Mouse (Mus musculus) hindbrain, embryonic 12.5 days (tissue): ENCODE measurements around the gene Gm7534. TPM values are rescaled to one million over a fixed set of nuclear protein-coding genes. Genes with fewer than 3 reads are reported as not detected.
"Not testable (repeated sequence)": the region's sequence is repeated elsewhere in the genome, so short reads cannot be mapped to it uniquely, and the experiment has no call there.

Source experiments
- ATAC-seq: fragments of 200-750 bp; cut with Nextera tagmentation; 2 replicates; pipeline ENCODE4 v1.8.0; 2017; ENCODE audit warnings: moderate TSS enrichment; ENCODE audit not compliant: low FRiP score
- H3K27ac ChIP-seq: fragments of 300-500 bp; sonication (generic); 2 replicates; pipeline ENCODE4 v1.5.1; 2016; ENCODE audit warnings: mild to moderate bottlenecking
- H3K27me3 ChIP-seq: fragments of 300-500 bp; sonication (generic); 2 replicates; pipeline ENCODE4 v1.6.1; 2016; ENCODE audit warnings: mild to moderate bottlenecking
- H3K36me3 ChIP-seq: fragments of 300-500 bp; sonication (generic); 2 replicates; pipeline ENCODE4 v1.6.1; 2016; ENCODE audit warnings: mild to moderate bottlenecking
- H3K4me1 ChIP-seq: fragments of 300-500 bp; sonication (generic); 2 replicates; pipeline ENCODE4 v1.6.1; 2016
- H3K4me2 ChIP-seq: fragments of 300-500 bp; sonication (generic); replicated peaks from 2 replicates; pipeline ENCODE4 v1.6.1; 2016; ENCODE audit warnings: mild to moderate bottlenecking
- H3K4me3 ChIP-seq: fragments of 300-500 bp; sonication (generic); 2 replicates; pipeline ENCODE4 v1.5.1; 2016; ENCODE audit warnings: mild to moderate bottlenecking
- H3K9ac ChIP-seq: fragments of 300-500 bp; sonication (generic); 2 replicates; pipeline ENCODE4 v1.6.1; 2016; ENCODE audit warnings: mild to moderate bottlenecking, moderate library complexity
- H3K9me3 ChIP-seq: fragments of 300-500 bp; sonication (generic); replicated peaks from 2 replicates; pipeline ENCODE4 v1.6.1; 2016; ENCODE audit warnings: mild to moderate bottlenecking
- WGBS: fragments of 180-500 bp; shearing (Covaris S2); methylation state at CpG from one replicate; pipeline ENCODE4 v1.1.7; 2016; 5-methylcytosine and 5-hydroxymethylcytosine counted together
- polyA plus RNA-seq: library from polyadenylated mRNA; unstranded; fragments of >200 nt; fragmentation: Nextera tagmentation; extraction: Ambion mirVana; gene quantifications from 2 replicates; pipeline ENCODE4 v1.2.1, GENCODE M21; 2016

Gene Gm7534
- polyA plus RNA-seq, 1 experiment from 2014 or later: not detected

DNA sequence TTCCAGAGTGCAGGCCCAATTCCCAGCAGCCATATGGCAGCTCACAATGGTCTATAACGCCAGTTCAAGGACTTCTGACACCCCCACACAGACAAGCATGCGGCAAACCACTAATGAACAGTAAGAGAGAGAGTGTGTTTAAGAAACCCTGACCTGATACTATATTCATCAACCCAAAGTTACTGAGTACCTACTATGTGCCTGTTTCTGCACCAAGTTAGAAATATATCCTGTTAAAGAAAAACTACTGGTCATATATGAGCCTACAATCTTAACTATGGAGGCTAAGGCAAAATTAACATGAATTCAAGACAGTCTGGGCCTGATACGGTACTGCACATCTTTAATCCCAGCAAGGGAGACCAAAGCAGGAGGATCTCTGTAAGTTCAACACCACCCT lies 17.2 kb downstream of the Gm7534 start:
- ATAC-seq: no peak
- Histone ChIP-seq H3K27ac (no peak overlapping the region), H3K9ac (peak overlapping the region; percentile 83), H3K36me3 (no peaks in the 10 kb centered on the region), H3K4me2 (peak overlapping the region; percentile 69), H3K4me3 (peak overlapping the region; percentile 69), H3K4me1 (peaks cover 9% of the 10 kb centered on the region), H3K27me3 (no peaks in the 10 kb centered on the region; the same call in 1 of the 2 replicates), H3K9me3 (no peaks in the 10 kb centered on the region)
- WGBS: 83% methylated on average over 3 of the region's 3 CpGs

DNA sequence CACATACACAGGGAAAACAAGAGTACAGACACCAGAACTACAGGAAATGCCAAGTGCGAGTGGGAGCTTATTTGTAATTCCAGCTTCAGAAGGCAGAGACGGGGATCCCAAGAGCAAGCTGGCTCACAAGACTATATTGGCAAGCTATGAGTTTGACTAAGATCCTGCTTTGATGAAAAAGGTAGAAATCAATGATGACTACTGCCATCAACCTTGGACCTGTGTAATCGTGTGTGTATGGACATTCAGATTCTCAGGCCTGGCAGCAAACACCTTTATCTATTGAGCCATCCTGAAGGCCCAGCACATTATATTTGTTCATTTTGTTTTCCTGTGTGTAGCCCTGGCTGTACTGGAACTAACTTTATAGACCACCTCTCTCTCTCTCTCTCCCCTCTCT lies 19.1 kb downstream of the Gm7534 start:
- H3K9me3 ChIP-seq: no peaks in the 10 kb centered on the region
- no peak overlapping the region for H3K9ac ChIP-seq
- H3K27me3 ChIP-seq: no peaks in the 10 kb centered on the region
- H3K27ac ChIP-seq: no peak overlapping the region
- H3K4me1 ChIP-seq: peaks cover 9% of the 10 kb centered on the region
- WGBS: 90% methylated on average over 3 of the region's 3 CpGs
- no peak for ATAC-seq
- H3K4me3 ChIP-seq: no peak overlapping the region
- no peaks in the 10 kb centered on the region for H3K36me3 ChIP-seq
- no peak overlapping the region for H3K4me2 ChIP-seq

DNA sequence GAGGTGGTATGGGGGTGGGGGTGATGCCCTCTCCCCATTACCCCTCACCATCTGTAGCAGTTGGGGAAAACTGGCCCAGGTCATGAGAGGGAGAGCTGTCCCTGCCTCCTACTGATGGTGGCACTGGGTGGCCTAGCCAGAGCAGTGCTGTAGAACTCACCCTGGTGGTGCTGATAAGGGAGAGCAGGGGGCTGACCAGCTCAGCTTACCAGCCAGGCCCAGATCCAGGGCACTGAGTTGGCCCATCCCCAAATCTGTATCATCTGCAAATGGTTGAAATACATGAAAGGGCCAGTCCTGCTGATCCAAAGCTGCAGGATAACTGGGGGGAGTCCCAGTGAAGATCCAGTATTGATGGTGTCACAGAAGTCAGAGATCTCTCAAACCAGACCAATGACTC lies 21.0 kb downstream of the Gm7534 start:
- no peaks in the 10 kb centered on the region for H3K36me3 ChIP-seq
- no peak overlapping the region for H3K27ac ChIP-seq
- H3K27me3 ChIP-seq: no peaks in the 10 kb centered on the region
- H3K4me3 ChIP-seq: no peak overlapping the region
- H3K4me1 ChIP-seq: peaks cover 9% of the 10 kb centered on the region
- H3K4me2 ChIP-seq: no peak overlapping the region
- no peak for ATAC-seq
- H3K9ac ChIP-seq: no peak overlapping the region
- H3K9me3 ChIP-seq: no peaks in the 10 kb centered on the region

DNA sequence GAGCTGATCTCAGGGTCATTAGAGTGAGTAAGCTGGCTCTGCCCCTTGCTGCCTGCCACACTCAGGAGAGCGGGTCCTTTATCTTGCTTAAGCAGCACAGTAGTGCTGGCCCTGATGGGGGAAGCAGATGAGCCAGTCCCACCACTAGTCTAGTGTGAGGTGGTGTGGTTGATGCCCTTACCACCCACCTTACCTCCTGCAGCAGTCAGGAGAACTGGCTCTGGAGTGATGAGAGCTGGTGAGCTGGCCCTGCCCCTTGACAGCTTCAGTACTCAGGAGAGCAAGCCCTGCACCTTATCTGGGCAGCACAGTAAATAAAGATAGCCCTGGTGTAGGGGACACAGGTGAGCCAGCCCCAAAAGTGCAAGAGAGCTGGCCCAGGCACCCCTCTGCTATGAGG lies 21.7 kb downstream of the Gm7534 start:
- 93% methylated on average over 1 of the region's 1 CpGs for WGBS
- no peaks in the 10 kb centered on the region for H3K9me3 ChIP-seq
- no peak overlapping the region for H3K27ac ChIP-seq
- no peak overlapping the region for H3K9ac ChIP-seq
- H3K4me2 ChIP-seq: no peak overlapping the region
- ATAC-seq: no peak
- peaks cover 8% of the 10 kb centered on the region for H3K4me1 ChIP-seq
- H3K4me3 ChIP-seq: no peak overlapping the region
- H3K36me3 ChIP-seq: no peaks in the 10 kb centered on the region
- no peaks in the 10 kb centered on the region for H3K27me3 ChIP-seq

DNA sequence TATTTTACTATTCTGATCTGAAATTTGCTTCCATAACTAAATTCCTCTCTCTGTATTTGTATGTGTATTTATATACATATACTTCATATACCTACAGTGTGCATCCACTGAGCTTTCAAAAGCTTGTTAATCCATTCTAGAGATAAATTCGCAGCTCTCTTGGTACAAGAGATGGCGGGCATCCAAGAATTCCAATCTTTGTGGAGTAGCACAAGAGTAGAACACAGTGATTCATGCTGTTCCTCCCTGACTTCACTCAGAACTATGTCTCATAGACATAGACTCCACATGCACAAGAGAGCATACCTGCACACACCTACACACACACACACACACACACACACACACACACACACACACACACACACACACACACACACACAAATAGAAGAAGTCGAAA lies 30.4 kb downstream of the Gm7534 start:
- no peaks in the 10 kb centered on the region for H3K4me1 ChIP-seq
- no peak overlapping the region for H3K4me2 ChIP-seq
- no peaks in the 10 kb centered on the region for H3K9me3 ChIP-seq
- H3K36me3 ChIP-seq: peaks cover 6% of the 10 kb centered on the region
- H3K27me3 ChIP-seq: no peaks in the 10 kb centered on the region
- H3K4me3 ChIP-seq: no peak overlapping the region
- no peak overlapping the region for H3K9ac ChIP-seq
- ATAC-seq: no peak
- H3K27ac ChIP-seq: no peak overlapping the region
- 94% methylated on average over 3 of the region's 3 CpGs for WGBS

DNA sequence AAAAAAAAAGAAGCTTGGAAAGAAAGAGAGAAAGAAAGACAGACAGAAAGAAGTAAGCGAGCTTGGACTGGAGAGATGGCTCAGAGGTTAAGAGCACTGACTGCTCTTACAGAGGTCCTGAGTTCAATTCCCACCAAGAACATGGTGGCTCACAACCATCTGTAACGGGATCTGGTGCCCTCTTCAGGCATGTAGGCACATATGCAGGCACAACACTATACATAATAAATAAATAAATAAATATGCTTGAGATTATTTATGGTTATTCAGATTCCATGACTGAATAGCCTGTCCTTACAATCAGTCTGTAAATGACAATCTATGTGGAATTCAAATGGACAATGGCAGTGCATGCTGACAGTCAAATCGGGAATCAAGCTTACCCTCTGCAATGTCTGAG lies 35.9 kb downstream of the Gm7534 start:
- peaks cover 17% of the 10 kb centered on the region for H3K36me3 ChIP-seq
- H3K4me1 ChIP-seq: no peaks in the 10 kb centered on the region
- no peak overlapping the region for H3K4me2 ChIP-seq
- H3K27me3 ChIP-seq: no peaks in the 10 kb centered on the region
- no peaks in the 10 kb centered on the region for H3K9me3 ChIP-seq
- no peak overlapping the region for H3K27ac ChIP-seq
- no peak overlapping the region for H3K9ac ChIP-seq
- WGBS: 95% methylated on average over 3 of the region's 3 CpGs
- no peak overlapping the region for H3K4me3 ChIP-seq
- no peak for ATAC-seq

DNA sequence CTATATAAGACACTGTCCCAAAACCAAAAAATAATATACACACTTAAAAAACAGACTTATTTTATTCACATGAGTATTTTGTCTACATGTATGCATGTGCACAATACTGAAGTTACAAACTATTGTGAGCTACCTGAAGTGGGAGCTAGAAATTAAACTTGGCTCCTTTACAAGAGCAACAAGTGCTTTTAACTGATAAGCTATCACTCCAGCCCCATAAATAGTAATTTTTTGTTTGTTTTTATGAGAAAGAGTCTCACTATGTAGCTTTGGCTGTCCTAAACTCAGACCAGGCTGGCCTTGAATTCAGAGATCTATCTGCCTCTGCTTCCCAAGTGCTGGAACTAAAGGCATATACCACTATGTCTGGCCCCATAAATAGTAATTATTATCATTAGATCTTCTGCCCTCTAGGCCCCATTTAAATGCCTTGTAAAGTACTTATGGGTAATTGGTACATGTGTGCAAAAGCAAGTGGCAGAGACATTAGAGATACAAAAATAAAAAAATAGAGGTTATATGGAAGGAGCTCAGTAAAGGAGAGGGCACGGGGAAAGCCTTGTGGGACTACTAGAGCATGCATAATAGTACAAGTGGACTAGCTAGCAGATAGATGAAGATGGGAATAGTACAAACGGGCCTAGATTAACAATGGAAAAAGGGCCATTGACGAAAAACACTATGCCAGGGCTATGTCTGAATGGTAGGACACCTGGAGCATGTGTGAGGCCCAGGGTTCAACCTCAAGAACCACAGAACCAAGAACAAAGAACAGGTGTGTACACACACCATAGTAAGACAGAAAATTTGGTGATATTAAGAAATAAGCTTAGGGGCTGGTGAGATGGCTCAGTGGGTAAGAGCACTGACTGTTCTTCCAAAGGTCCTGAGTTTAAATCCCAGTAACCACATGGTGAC lies 37.0 kb downstream of the Gm7534 start:
- Histone ChIP-seq H3K27me3 (no peaks in the 10 kb centered on the region), H3K4me3 (no peak overlapping the region), H3K9me3 (no peaks in the 10 kb centered on the region), H3K9ac (no peak overlapping the region), H3K4me1 (no peaks in the 10 kb centered on the region), H3K4me2 (no peak overlapping the region), H3K36me3 (peaks cover 13% of the 10 kb centered on the region), H3K27ac (no peak overlapping the region)
- WGBS: 93% methylated on average over 3 of the region's 3 CpGs
- ATAC-seq: no peak

DNA sequence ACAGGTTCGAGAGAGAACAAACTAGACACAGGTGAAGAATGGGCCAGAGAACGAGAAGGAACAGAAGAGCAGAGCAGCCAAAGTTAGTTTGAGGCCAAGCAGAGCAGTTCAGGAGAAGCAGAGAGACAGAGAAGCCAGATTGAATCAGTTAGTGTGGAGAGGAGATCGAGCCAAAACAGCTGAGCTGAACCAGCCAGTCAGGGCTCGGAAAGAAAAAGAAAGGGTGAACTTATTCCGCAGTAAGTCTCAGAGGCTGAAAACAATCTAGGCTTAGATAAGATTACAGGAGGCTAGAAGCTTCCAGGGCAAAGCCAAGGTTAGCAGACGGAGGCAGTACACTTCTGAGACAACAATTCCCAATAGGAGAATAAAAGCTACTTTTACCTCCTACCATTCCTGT lies 37.8 kb downstream of the Gm7534 start:
- H3K27me3 ChIP-seq: no peaks in the 10 kb centered on the region
- no peaks in the 10 kb centered on the region for H3K9me3 ChIP-seq
- H3K27ac ChIP-seq: no peak overlapping the region
- peaks cover 13% of the 10 kb centered on the region; the same call in 1 of the 2 replicates for H3K36me3 ChIP-seq
- H3K4me2 ChIP-seq: no peak overlapping the region
- no peak overlapping the region for H3K4me3 ChIP-seq
- no peak for ATAC-seq
- no peak overlapping the region for H3K9ac ChIP-seq
- WGBS: 82% methylated on average over 6 of the region's 6 CpGs
- H3K4me1 ChIP-seq: no peaks in the 10 kb centered on the region

DNA sequence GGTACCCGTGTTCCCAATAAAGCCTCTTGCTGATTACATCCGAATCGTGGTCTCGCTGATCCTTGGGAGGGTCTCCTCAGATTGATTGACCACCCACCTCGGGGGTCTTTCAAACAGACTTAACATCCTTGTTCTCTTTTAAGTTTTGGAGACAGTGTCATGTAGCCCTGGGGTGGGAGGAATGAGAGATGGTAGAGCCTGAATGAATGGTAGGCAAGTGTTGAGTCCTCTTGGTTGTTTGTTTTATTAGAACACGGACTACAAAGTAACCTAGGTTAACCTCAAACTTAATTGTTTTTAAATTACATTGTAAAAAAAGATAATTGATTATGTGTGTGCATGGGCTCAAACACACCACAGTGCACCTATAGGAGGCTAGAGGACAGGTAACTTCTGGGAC lies 38.2 kb downstream of the Gm7534 start:
- no peak overlapping the region for H3K9ac ChIP-seq
- H3K4me1 ChIP-seq: no peaks in the 10 kb centered on the region
- H3K4me3 ChIP-seq: no peak overlapping the region
- H3K27me3 ChIP-seq: no peaks in the 10 kb centered on the region
- H3K36me3 ChIP-seq: peaks cover 13% of the 10 kb centered on the region; the same call in 1 of the 2 replicates
- H3K4me2 ChIP-seq: no peak overlapping the region
- no peaks in the 10 kb centered on the region for H3K9me3 ChIP-seq
- ATAC-seq: no peak
- no peak overlapping the region for H3K27ac ChIP-seq
- 97% methylated on average over 6 of the region's 6 CpGs for WGBS

DNA sequence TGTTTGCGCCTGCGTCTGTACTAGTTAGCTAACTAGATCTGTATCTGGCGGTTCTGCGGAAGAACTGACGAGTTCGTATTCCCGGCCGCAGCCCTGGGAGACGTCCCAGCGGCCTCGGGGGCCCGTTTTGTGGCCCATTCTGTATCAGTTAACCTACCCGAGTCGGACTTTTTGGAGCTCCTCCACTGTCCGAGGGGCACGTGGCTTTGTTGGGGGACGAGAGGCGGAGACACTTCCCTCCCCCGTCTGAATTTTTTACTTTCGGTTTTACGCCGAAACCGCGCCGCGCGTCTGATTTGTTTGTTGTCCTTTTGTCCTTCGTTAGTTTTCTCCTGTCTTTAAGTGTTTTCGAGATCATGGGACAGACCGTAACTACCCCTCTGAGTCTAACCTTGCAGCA lies 42.7 kb downstream of the Gm7534 start:
- not testable (repeated sequence) for H3K27me3 ChIP-seq, H3K4me1 ChIP-seq, H3K9me3 ChIP-seq, ATAC-seq, H3K27ac ChIP-seq, H3K9ac ChIP-seq
- 12% methylated on average over 30 of the region's 30 CpGs for WGBS
- Histone ChIP-seq H3K4me3 (peak overlapping the region; percentile 45), H3K4me2 (peak overlapping the region; percentile 63), H3K36me3 (peaks cover 12% of the 10 kb centered on the region; the same call in 1 of the 2 replicates)

DNA sequence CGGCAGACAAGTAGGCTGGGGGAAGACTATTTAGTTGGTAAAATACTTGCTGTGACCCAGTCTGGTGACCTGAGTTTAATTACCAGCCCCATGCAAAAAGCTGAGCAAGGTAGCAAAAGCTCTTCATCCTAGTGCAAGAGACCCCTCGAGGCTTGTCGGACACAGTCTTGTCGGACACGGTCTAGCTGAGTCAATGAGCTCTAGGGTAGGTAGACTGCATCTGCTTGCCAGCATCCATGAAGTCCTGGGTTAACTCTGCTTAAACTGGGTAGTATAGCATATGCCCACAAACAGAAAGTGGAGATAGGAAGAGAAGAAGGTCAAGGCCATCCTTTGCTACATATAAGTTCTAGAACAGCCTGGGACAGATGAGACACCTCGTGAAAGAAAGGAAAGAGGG lies 44.0 kb downstream of the Gm7534 start:
- H3K4me1 ChIP-seq: no peaks in the 10 kb centered on the region
- no peaks in the 10 kb centered on the region for H3K9me3 ChIP-seq
- 85% methylated on average over 6 of the region's 6 CpGs for WGBS
- no peak overlapping the region for H3K27ac ChIP-seq
- H3K36me3 ChIP-seq: peaks cover 17% of the 10 kb centered on the region
- no peaks in the 10 kb centered on the region; the same call in 1 of the 2 replicates for H3K27me3 ChIP-seq
- no peak overlapping the region for H3K4me3 ChIP-seq
- ATAC-seq: no peak
- H3K4me2 ChIP-seq: no peak overlapping the region
- H3K9ac ChIP-seq: no peak overlapping the region

DNA sequence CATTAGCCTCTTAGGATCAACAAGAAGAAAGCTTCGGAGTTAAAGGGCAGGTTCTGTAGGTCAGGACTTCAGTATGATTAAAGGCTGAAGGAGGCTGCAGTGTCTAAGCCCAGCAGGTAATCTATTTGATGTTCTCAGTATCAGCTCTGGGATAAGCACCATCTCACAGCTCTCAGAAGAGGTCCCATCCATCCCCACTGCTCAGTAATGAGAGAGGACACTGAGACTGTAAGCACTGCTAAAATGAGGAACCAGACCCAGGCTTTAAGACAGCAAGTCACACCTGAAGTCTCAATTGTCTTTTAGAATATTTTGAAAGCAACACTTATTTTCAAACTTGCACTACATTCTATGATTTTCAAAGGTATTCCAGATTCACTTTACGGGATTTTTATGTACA lies 45.2 kb downstream of the Gm7534 start:
- no peak overlapping the region for H3K9ac ChIP-seq
- H3K27ac ChIP-seq: no peak overlapping the region
- H3K36me3 ChIP-seq: peaks cover 28% of the 10 kb centered on the region
- WGBS: 86% methylated on average over 2 of the region's 2 CpGs
- no peaks in the 10 kb centered on the region; the same call in 1 of the 2 replicates for H3K27me3 ChIP-seq
- no peaks in the 10 kb centered on the region for H3K4me1 ChIP-seq
- ATAC-seq: no peak
- H3K4me2 ChIP-seq: no peak overlapping the region
- H3K9me3 ChIP-seq: no peaks in the 10 kb centered on the region
- H3K4me3 ChIP-seq: no peak overlapping the region

DNA sequence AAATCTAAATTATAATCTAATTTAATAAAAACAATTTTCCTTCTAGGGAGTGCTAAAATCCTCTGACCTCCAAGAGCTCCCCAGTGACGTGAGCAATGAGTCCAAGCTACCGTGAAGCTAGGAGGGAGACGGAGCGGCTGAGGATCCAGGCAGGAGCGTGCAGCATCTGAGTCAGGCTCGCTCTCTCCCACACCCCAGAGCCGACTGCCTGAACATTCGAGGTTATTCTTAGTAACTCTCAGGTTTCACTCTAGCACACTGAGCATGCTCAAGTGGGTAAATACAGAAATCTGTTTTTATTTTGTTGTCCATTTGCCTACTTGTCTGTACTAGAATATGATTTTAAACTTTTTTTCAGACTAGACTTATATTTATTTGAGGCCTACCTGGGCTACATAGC lies 46.1 kb downstream of the Gm7534 start:
- H3K9ac ChIP-seq: no peak overlapping the region
- no peak overlapping the region for H3K4me2 ChIP-seq
- H3K27ac ChIP-seq: no peak overlapping the region
- no peaks in the 10 kb centered on the region for H3K9me3 ChIP-seq
- no peak for ATAC-seq
- peaks cover 36% of the 10 kb centered on the region for H3K36me3 ChIP-seq
- 71% methylated on average over 8 of the region's 8 CpGs for WGBS
- no peak overlapping the region for H3K4me3 ChIP-seq
- H3K27me3 ChIP-seq: no peaks in the 10 kb centered on the region; the same call in 1 of the 2 replicates
- H3K4me1 ChIP-seq: no peaks in the 10 kb centered on the region
